Mouse (Mus musculus) intestine, postnatal 0 days (tissue): ENCODE measurements at regions not wholly inside any gene's neighbourhood (a gene's known extent, or its start where the extent isn't known, plus 50 kb on each side); places are given as distances from the start of the nearest gene placed in this dataset.

Source experiments
- ATAC-seq: fragments of 200-750 bp; cut with Nextera tagmentation; 2 replicates; pipeline ENCODE4 v1.8.0; 2017; ENCODE audit warnings: mild to moderate bottlenecking, moderate TSS enrichment, moderate library complexity
- H3K27ac ChIP-seq: fragments of 300-500 bp; sonication (generic); 2 replicates; pipeline ENCODE4 v1.5.1; 2014; ENCODE audit warnings: mild to moderate bottlenecking, low read depth, low read length, moderate library complexity
- H3K27me3 ChIP-seq: fragments of 300-500 bp; sonication (generic); replicated peaks from 2 replicates; pipeline ENCODE4 v1.6.1; 2014; ENCODE audit warnings: low read length, mixed read lengths; ENCODE audit not compliant: control insufficient read depth, insufficient read depth
- H3K36me3 ChIP-seq: fragments of 300-500 bp; sonication (generic); 2 replicates; pipeline ENCODE4 v1.6.1; 2014; ENCODE audit warnings: mild to moderate bottlenecking, moderate library complexity; ENCODE audit not compliant: control insufficient read depth, insufficient read depth
- H3K4me1 ChIP-seq: fragments of 300-500 bp; sonication (generic); replicated peaks from 2 replicates; pipeline ENCODE4 v1.6.1; 2014; ENCODE audit warnings: antibody characterized with exemption, low read length, mixed read lengths; ENCODE audit not compliant: control insufficient read depth, insufficient read depth
- H3K4me2 ChIP-seq: fragments of 300-500 bp; sonication (generic); replicated peaks from 2 replicates; pipeline ENCODE4 v1.6.1; 2014; ENCODE audit warnings: low read depth, mild to moderate bottlenecking, moderate library complexity
- H3K4me3 ChIP-seq: fragments of 300-500 bp; sonication (generic); 2 replicates; pipeline ENCODE4 v1.5.1; 2014; ENCODE audit warnings: low read depth, low read length
- H3K9ac ChIP-seq: fragments of 300-500 bp; sonication (generic); 2 replicates; pipeline ENCODE4 v1.6.1; 2014; ENCODE audit warnings: mild to moderate bottlenecking, low read depth, low read length
- H3K9me3 ChIP-seq: fragments of 300-500 bp; sonication (generic); 2 replicates; pipeline ENCODE4 v1.6.1; 2016; ENCODE audit warnings: mixed run types; ENCODE audit not compliant: control insufficient read depth
- CTCF ChIP-seq: sonication (generic); IDR thresholded peaks from 2 replicates; pipeline ENCODE4 v1.5.1; 2016; ENCODE audit warnings: low read depth, mild to moderate bottlenecking, control low read depth, antibody characterized with exemption, moderate library complexity
- WGBS: fragments of 180-500 bp; shearing (Covaris S2); extraction: QIAGEN DNeasy Blood & Tissue Kit; methylation state at CpG from one replicate; pipeline ENCODE4 v1.1.7; 2014; 5-methylcytosine and 5-hydroxymethylcytosine counted together

DNA sequence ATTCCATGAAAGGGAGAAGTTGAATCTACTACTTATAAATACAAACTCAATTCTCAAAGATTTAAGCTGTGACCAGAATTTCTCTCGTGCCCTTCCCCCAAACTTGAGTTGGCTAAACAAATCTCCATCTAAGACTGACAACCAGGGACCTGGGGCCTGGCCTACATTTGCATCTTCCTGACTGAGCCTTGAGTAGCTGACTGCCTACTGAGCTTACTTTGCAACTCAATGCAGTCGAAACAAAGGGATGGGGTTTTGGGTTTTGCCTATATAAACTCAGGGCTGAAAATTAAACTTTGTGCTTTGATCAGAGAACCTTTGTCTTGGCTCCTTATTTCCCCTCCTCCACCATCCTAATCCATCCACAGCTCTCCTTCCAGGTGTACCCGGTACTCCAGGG lies 205.9 kb downstream of the Dusp6 start:
- Histone ChIP-seq H3K4me1 (no peaks in the 10 kb centered on the region), H3K9ac (no peak overlapping the region), H3K27ac (no peak overlapping the region), H3K27me3 (no peaks in the 10 kb centered on the region), H3K4me2 (no peak overlapping the region), H3K36me3 (no peaks in the 10 kb centered on the region), H3K4me3 (no peak overlapping the region), H3K9me3 (no peaks in the 10 kb centered on the region)
- ATAC-seq = no peak
- no peak for TF ChIP-seq CTCF
- 71% methylated on average over 3 of the region's 3 CpGs for WGBS

DNA sequence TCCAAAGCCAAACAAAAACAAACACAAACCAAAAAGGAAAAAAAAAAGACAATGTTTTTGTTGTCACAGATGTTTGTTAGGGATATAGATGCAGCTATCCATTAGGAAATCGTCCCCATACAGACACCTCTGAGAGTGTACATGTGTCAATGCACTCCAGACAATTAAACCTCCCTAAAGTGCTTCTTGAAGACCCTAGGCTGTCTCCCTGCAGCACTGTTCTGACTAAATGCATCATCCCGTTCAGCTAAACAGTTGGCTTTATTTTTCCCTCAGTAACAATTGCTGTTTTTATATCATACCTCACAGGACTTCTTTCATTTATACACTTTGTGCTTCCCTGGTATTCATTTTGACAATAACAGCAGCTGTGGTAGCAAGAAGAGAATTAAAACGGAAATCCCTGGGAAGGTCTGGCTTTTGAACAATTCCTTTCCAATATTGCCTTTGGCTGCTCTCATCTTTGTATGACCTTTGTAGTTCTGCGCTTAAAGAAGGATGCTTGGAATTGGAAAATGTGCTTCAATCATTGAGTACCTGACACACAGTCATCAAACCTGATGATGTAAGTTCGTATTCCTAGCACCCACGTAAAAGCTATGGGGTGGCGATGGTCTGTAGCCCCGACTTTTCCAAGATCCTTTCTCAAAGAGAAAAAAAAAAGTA lies 208.9 kb downstream of the Dusp6 start:
- no peaks in the 10 kb centered on the region for H3K36me3 ChIP-seq
- H3K9ac ChIP-seq = no peak overlapping the region
- WGBS = 76% methylated on average over 8 of the region's 8 CpGs
- H3K4me3 ChIP-seq = no peak overlapping the region
- H3K4me2 ChIP-seq = no peak overlapping the region
- H3K27ac ChIP-seq = no peak overlapping the region
- no peaks in the 10 kb centered on the region for H3K4me1 ChIP-seq
- no peaks in the 10 kb centered on the region for H3K9me3 ChIP-seq
- no peak for ATAC-seq
- TF ChIP-seq CTCF = no peak
- no peaks in the 10 kb centered on the region for H3K27me3 ChIP-seq

GRCm38 (mm10) chr10:99472806-99473205 lies 209.8 kb downstream of the Dusp6 start:
- H3K4me1 ChIP-seq = no peaks in the 10 kb centered on the region
- no peak overlapping the region for H3K27ac ChIP-seq
- no peaks in the 10 kb centered on the region for H3K27me3 ChIP-seq
- no peak overlapping the region for H3K9ac ChIP-seq
- no peak overlapping the region for H3K4me2 ChIP-seq
- 69% methylated on average over 4 of the region's 4 CpGs for WGBS
- no peaks in the 10 kb centered on the region for H3K9me3 ChIP-seq
- no peak overlapping the region for H3K4me3 ChIP-seq
- ATAC-seq = no peak
- TF ChIP-seq CTCF = no peak
- no peaks in the 10 kb centered on the region for H3K36me3 ChIP-seq

GRCm38 (mm10) chr10:99473758-99474157 lies 210.7 kb downstream of the Dusp6 start:
- H3K27me3 ChIP-seq = no peaks in the 10 kb centered on the region
- H3K4me2 ChIP-seq = no peak overlapping the region
- H3K9me3 ChIP-seq = no peaks in the 10 kb centered on the region
- no peak overlapping the region for H3K9ac ChIP-seq
- no peaks in the 10 kb centered on the region for H3K36me3 ChIP-seq
- no peak overlapping the region for H3K4me3 ChIP-seq
- TF ChIP-seq CTCF = no peak
- 90% methylated on average over 9 of the region's 9 CpGs for WGBS
- no peak for ATAC-seq
- H3K27ac ChIP-seq = no peak overlapping the region
- no peaks in the 10 kb centered on the region for H3K4me1 ChIP-seq

GRCm38 (mm10) chr10:99474546-99474945 lies 211.5 kb downstream of the Dusp6 start:
- H3K27ac ChIP-seq = no peak overlapping the region
- H3K4me3 ChIP-seq = no peak overlapping the region
- no peaks in the 10 kb centered on the region for H3K36me3 ChIP-seq
- no peaks in the 10 kb centered on the region for H3K4me1 ChIP-seq
- TF ChIP-seq CTCF = no peak
- no peaks in the 10 kb centered on the region for H3K9me3 ChIP-seq
- 82% methylated on average over 8 of the region's 8 CpGs for WGBS
- H3K27me3 ChIP-seq = no peaks in the 10 kb centered on the region
- no peak overlapping the region for H3K9ac ChIP-seq
- no peak overlapping the region for H3K4me2 ChIP-seq
- ATAC-seq = no peak

DNA sequence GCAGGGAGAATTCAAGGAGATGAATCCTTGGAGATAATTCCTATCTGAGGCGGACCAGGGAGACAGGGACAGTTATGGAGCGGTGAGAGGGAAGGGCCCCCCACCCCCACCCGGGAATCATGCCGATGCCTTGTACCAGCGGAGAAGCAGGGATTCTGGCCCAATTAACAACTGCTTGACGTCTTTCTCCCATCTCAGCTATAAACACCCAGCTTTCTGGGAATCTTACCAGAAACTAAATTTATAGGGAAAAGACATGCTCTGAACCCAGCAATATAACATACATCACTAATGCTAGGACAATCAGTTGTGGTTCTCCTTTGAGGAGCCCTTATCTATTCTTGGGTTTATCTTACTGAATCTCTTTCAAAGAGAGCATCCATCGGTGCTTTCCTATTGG lies 213.2 kb downstream of the Dusp6 start:
- no peak for ATAC-seq
- no peaks in the 10 kb centered on the region for H3K27me3 ChIP-seq
- TF ChIP-seq CTCF = no peak
- no peaks in the 10 kb centered on the region for H3K9me3 ChIP-seq
- H3K36me3 ChIP-seq = no peaks in the 10 kb centered on the region
- H3K4me2 ChIP-seq = no peak overlapping the region
- H3K4me1 ChIP-seq = no peaks in the 10 kb centered on the region
- H3K4me3 ChIP-seq = no peak overlapping the region
- no peak overlapping the region for H3K27ac ChIP-seq
- H3K9ac ChIP-seq = no peak overlapping the region
- 78% methylated on average over 7 of the region's 7 CpGs for WGBS

DNA sequence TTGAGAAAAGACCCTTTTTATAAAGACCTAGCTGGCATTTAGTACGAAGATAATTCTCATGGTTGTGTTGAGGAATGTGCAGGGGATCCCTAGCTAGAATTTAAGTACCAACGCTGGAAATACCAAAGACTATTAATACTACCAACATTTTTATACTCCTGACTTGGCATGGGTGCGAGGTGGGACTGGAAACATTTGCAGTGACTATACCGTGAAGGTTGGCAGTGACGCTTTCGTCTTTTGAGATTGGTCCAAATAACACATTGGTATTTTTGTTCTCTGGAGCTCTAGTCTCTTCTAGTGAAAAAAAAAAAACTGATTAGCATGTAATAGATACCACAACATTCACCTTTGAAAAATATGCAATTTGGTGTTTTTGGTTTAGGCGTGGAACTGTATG lies 213.7 kb downstream of the Dusp6 start:
- WGBS = 91% methylated on average over 7 of the region's 7 CpGs
- H3K4me2 ChIP-seq = no peak overlapping the region

More for the DNA sequence above, 213.7 kb downstream of the Dusp6 start:
- Histone ChIP-seq H3K27ac (no peak overlapping the region), H3K27me3 (no peaks in the 10 kb centered on the region), H3K4me1 (no peaks in the 10 kb centered on the region), H3K4me3 (no peak overlapping the region), H3K9me3 (no peaks in the 10 kb centered on the region), H3K36me3 (no peaks in the 10 kb centered on the region), H3K9ac (no peak overlapping the region)
- ATAC-seq = no peak
- no peak for TF ChIP-seq CTCF
